Mouse (Mus musculus) embryonic fibroblast, embryonic 13.5 days (primary cell): ENCODE data around the gene Top3a. TPM values are rescaled to one million over a fixed set of nuclear protein-coding genes. Genes with fewer than 3 reads are reported as not detected.
"Not testable (repeated sequence)": the region's sequence is repeated elsewhere in the genome, so short reads cannot be mapped to it uniquely, and the experiment has no call there.

Source experiments
- H3K27ac ChIP-seq: 2 replicates; pipeline ENCODE4 v1.5.1; 2012; ENCODE audit warnings: low read length, control low read depth, inconsistent platforms; ENCODE audit not compliant: insufficient read depth
- H3K4me1 ChIP-seq: 2 replicates; pipeline ENCODE4 v1.6.1; 2011; ENCODE audit warnings: low read length; ENCODE audit not compliant: control insufficient read depth, insufficient read depth
- H3K4me3 ChIP-seq: 2 replicates; pipeline ENCODE4 v1.5.1; 2011; ENCODE audit warnings: mild to moderate bottlenecking, control low read depth, low read length; ENCODE audit not compliant: insufficient read depth
- CTCF ChIP-seq: IDR thresholded peaks from 2 replicates; pipeline ENCODE4 v1.5.1; 2011; ENCODE audit warnings: mild to moderate bottlenecking, control low read depth, low read length, moderate library complexity, borderline replicate concordance; ENCODE audit not compliant: insufficient read depth
- POLR2A ChIP-seq: IDR thresholded peaks from 2 replicates; pipeline ENCODE4 v1.6.1; 2011; ENCODE audit warnings: low read depth, mild to moderate bottlenecking, control low read depth, low read length, moderate library complexity
- polyA plus RNA-seq: library from polyadenylated mRNA; stranded (reverse); fragments of >200 nt; gene quantifications from 2 replicates; pipeline ENCODE4 v1.2.4, GENCODE M21; 2011; ENCODE audit warnings: low read depth; ENCODE audit not compliant: missing spikeins, insufficient read length

Gene Top3a
- 9.7 and 11.7 TPM in 2 replicates for polyA plus RNA-seq

- TF ChIP-seq POLR2A = peak; percentile 91
- TF ChIP-seq CTCF = no peak
- Histone ChIP-seq H3K4me3 (peak within 1 kb of the TSS; percentile 70), H3K4me1 (peaks cover 12% of the 10 kb centered on the region), H3K27ac (peak within 1 kb of the TSS; percentile 80)
These were observed at the start of gene Top3a, which contains the start of gene Smcr8 for GRCm38 (mm10) chr11:60776829-60777740. Gene Top3a (minus strand): TSS chr11:60777365. Gene Smcr8 (plus strand): TSS chr11:60777524.

- H3K4me1 ChIP-seq = peaks cover 3% of the 10 kb centered on the region; the same call in 1 of the 2 replicates
- no peak for TF ChIP-seq POLR2A
- no peak for TF ChIP-seq CTCF
- H3K27ac ChIP-seq = no peak overlapping the region
- no peak overlapping the region for H3K4me3 ChIP-seq
These were observed 49.5 kb upstream of the Top3a start for GRCm38 (mm10) chr11:60826700-60827099.

- no peaks in the 10 kb centered on the region for H3K4me1 ChIP-seq
- H3K27ac ChIP-seq = no peak overlapping the region
- H3K4me3 ChIP-seq = no peak overlapping the region
- TF ChIP-seq CTCF (no peak), POLR2A (no peak)
These were observed 48.0 kb upstream of the Top3a start for GRCm38 (mm10) chr11:60825191-60825590.

- Histone ChIP-seq H3K27ac (no peak overlapping the region), H3K4me1 (no peaks in the 10 kb centered on the region), H3K4me3 (no peak overlapping the region)
- TF ChIP-seq POLR2A (no peak), CTCF (no peak)
These were observed 46.6 kb upstream of the Top3a start for GRCm38 (mm10) chr11:60823771-60824170.

- no peak overlapping the region for H3K27ac ChIP-seq
- H3K4me3 ChIP-seq = no peak overlapping the region
- no peak for TF ChIP-seq CTCF
- TF ChIP-seq POLR2A = no peak
- no peaks in the 10 kb centered on the region for H3K4me1 ChIP-seq
These were observed 39.2 kb upstream of the Top3a start for GRCm38 (mm10) chr11:60816398-60816797.

GRCm38 (mm10) chr11:60811618-60812017, 34.5 kb upstream of the Top3a start, which contains the start of gene Shmt1:
Gene Shmt1 (minus strand): TSS chr11:60811718.
- H3K4me1 ChIP-seq, H3K27ac ChIP-seq: not testable (repeated sequence)
- peak within 1 kb of the TSS; percentile 51 for H3K4me3 ChIP-seq

- Histone ChIP-seq H3K4me1 (peaks cover 5% of the 10 kb centered on the region; the same call in 1 of the 2 replicates), H3K27ac (no peak overlapping the region), H3K4me3 (peak overlapping the region; percentile 51)
- TF ChIP-seq CTCF (no peak), POLR2A (0 out of 2 replicates have a peak, but pooled peaks have one; percentile 33)
These were observed 33.9 kb upstream of the Top3a start for GRCm38 (mm10) chr11:60811054-60811460.

- no peak for TF ChIP-seq POLR2A
- TF ChIP-seq CTCF = no peak
- no peak overlapping the region for H3K27ac ChIP-seq
- H3K4me3 ChIP-seq = peak overlapping the region; percentile 51
These were observed 33.1 kb upstream of the Top3a start for GRCm38 (mm10) chr11:60810046-60810965.

GRCm38 (mm10) chr11:60809546-60809945, 32.4 kb upstream of the Top3a start:
- Histone ChIP-seq H3K4me3 (peak overlapping the region; percentile 51; the same call in 1 of the 2 replicates), H3K4me1 (peaks cover 5% of the 10 kb centered on the region; the same call in 1 of the 2 replicates), H3K27ac (no peak overlapping the region)
- TF ChIP-seq POLR2A = no peak
- TF ChIP-seq CTCF = no peak

More at GRCm38 (mm10) chr11:60810046-60810965, 33.1 kb upstream of the Top3a start:
- peaks cover 5% of the 10 kb centered on the region; the same call in 1 of the 2 replicates for H3K4me1 ChIP-seq
